Mouse (Mus musculus) CH12.LX (cell line): ENCODE measurements around the gene Myh6. TPM values are rescaled to one million over a fixed set of nuclear protein-coding genes. Genes with fewer than 3 reads are reported as not detected.
"Not testable (repeated sequence)": the region's sequence is repeated elsewhere in the genome, so short reads cannot be mapped to it uniquely, and the experiment has no call there.

Source experiments
- DNase-seq: peaks from one replicate; pipeline ENCODE4 v3.0.0-alpha.2; 2013; ENCODE audit errors: extremely low read depth
- H3K27ac ChIP-seq: 2 replicates; pipeline ENCODE4 v1.5.1; 2012; ENCODE audit warnings: low read depth, mild to moderate bottlenecking, control low read depth, moderate library complexity; ENCODE audit not compliant: insufficient read depth
- H3K27me3 ChIP-seq: replicated peaks from 2 replicates; pipeline ENCODE3; 2012; ENCODE audit warnings: inconsistent platforms
- H3K36me3 ChIP-seq, 2 experiments: replicated peaks in 1 of 2; 2 replicates each; pipeline versions ENCODE3 to v1.6.1; 2012; ENCODE audit warnings: inconsistent platforms in 1 of 2, low read length in 1 of 2, mild to moderate bottlenecking in 1 of 2, mixed read lengths in 1 of 2, moderate library complexity in 1 of 2; ENCODE audit not compliant: control insufficient read depth in 1 of 2, insufficient read depth in 1 of 2
- H3K4me1 ChIP-seq, 2 experiments: 2 replicates each; pipeline ENCODE4 v1.6.1; 2012; ENCODE audit warnings: inconsistent platforms in 1 of 2, moderate library complexity in 1 of 2; ENCODE audit not compliant: insufficient read depth in 2 of 2, control insufficient read depth in 1 of 2
- H3K4me2 ChIP-seq: 2 replicates; pipeline ENCODE4 v1.6.1; 2012; ENCODE audit warnings: low read depth, mild to moderate bottlenecking, control low read depth; ENCODE audit not compliant: poor library complexity, insufficient read depth, severe bottlenecking
- H3K4me3 ChIP-seq, 3 experiments: fragments of 150-350 bp in 1 of 3; sonication (generic) in 1 of 3; replicated peaks in 1 of 3; 2 replicates each; pipeline versions ENCODE3 to v1.5.1; 2011 to 2012; ENCODE audit warnings: low read depth in 2 of 3, low read length in 2 of 3, mild to moderate bottlenecking in 2 of 3, moderate library complexity in 2 of 3, control low read depth in 1 of 3, improper control_type of control experiment in 1 of 3, inconsistent platforms in 1 of 3, mixed read lengths in 1 of 3; ENCODE audit not compliant: poor library complexity in 1 of 3
- H3K79me2 ChIP-seq: replicated peaks from 2 replicates; pipeline ENCODE4 v1.6.1; 2012; ENCODE audit warnings: mild to moderate bottlenecking, moderate library complexity; ENCODE audit not compliant: control insufficient read depth, poor library complexity, insufficient read depth, severe bottlenecking; ENCODE audit errors: extremely low read depth
- H3K9ac ChIP-seq: 2 replicates; pipeline ENCODE4 v1.6.1; 2012; ENCODE audit warnings: low read depth, mild to moderate bottlenecking, control low read depth, moderate library complexity; ENCODE audit not compliant: insufficient read depth
- H3K9me3 ChIP-seq: replicated peaks from 2 replicates; pipeline ENCODE3; 2012; ENCODE audit warnings: low read length, inconsistent platforms, mixed read lengths
- BHLHE40 ChIP-seq: IDR thresholded peaks from 2 replicates; pipeline ENCODE4 v1.6.1; 2011; ENCODE audit warnings: mild to moderate bottlenecking, low read depth, low read length, improper control_type of control experiment
- CHD1 ChIP-seq: IDR thresholded peaks from 2 replicates; pipeline ENCODE4 v1.6.1; 2012; ENCODE audit warnings: low read depth, low read length, improper control_type of control experiment, inconsistent platforms
- CHD2 ChIP-seq: IDR thresholded peaks from 2 replicates; pipeline ENCODE4 v1.6.1; 2011; ENCODE audit warnings: low read length, improper control_type of control experiment
- CTCF ChIP-seq, 2 experiments: IDR thresholded peaks in 1 of 2; conservative IDR thresholded peaks in 1 of 2; 2 replicates each; pipeline ENCODE4 v1.5.1; 2011 to 2012; ENCODE audit warnings: low read depth in 2 of 2, low read length in 2 of 2, improper control_type of control experiment in 1 of 2, inconsistent platforms in 1 of 2, mild to moderate bottlenecking in 1 of 2, moderate library complexity in 1 of 2
- E2F4 ChIP-seq: IDR thresholded peaks from 2 replicates; pipeline ENCODE4 v1.6.1; 2011; ENCODE audit warnings: low read depth, low read length, improper control_type of control experiment; ENCODE audit not compliant: insufficient replicate concordance
- ELF1 ChIP-seq: IDR thresholded peaks from 2 replicates; pipeline ENCODE4 v1.6.1; 2014; ENCODE audit warnings: low read depth, mild to moderate bottlenecking, inconsistent platforms, low read length, improper control_type of control experiment
- IRF4 ChIP-seq: IDR thresholded peaks from 2 replicates; pipeline ENCODE4 v1.6.1; 2014; ENCODE audit warnings: low read depth, mild to moderate bottlenecking, inconsistent platforms, low read length, improper control_type of control experiment
- MXI1 ChIP-seq: IDR thresholded peaks from 2 replicates; pipeline ENCODE4 v1.6.1; 2011; ENCODE audit warnings: mild to moderate bottlenecking, low read depth, low read length, improper control_type of control experiment
- MYC ChIP-seq: IDR thresholded peaks from 2 replicates; pipeline ENCODE4 v1.6.1; 2011; ENCODE audit warnings: low read depth, mild to moderate bottlenecking, improper control_type of control experiment, low read length
- NELFE ChIP-seq: IDR thresholded peaks from 2 replicates; pipeline ENCODE4 v1.6.1; 2011; ENCODE audit warnings: low read depth, low read length, improper control_type of control experiment
- NRF1 ChIP-seq: IDR thresholded peaks from 2 replicates; pipeline ENCODE4 v1.6.1; 2014; ENCODE audit warnings: low read depth, mild to moderate bottlenecking, inconsistent platforms, low read length, improper control_type of control experiment, moderate library complexity
- POLR2A ChIP-seq: IDR thresholded peaks from 2 replicates; pipeline ENCODE4 v1.6.1; 2011; ENCODE audit warnings: low read depth, mild to moderate bottlenecking, improper control_type of control experiment, low read length
- SIN3A ChIP-seq: IDR thresholded peaks from 2 replicates; pipeline ENCODE4 v1.6.1; 2012; ENCODE audit warnings: low read length, improper control_type of control experiment, inconsistent platforms
- SMC3 ChIP-seq: IDR thresholded peaks from 2 replicates; pipeline ENCODE4 v1.6.1; 2011; ENCODE audit warnings: low read depth, low read length, improper control_type of control experiment
- UBTF ChIP-seq: IDR thresholded peaks from 2 replicates; pipeline ENCODE4 v1.6.1; 2012; ENCODE audit warnings: low read depth, mild to moderate bottlenecking, inconsistent platforms, low read length, improper control_type of control experiment, moderate library complexity
- USF1 ChIP-seq: IDR thresholded peaks from 2 replicates; pipeline ENCODE4 v1.6.1; 2014; ENCODE audit warnings: low read depth, mild to moderate bottlenecking, inconsistent platforms, low read length, improper control_type of control experiment
- USF2 ChIP-seq: conservative IDR thresholded peaks from 2 replicates; pipeline ENCODE4 v1.6.1; 2011; ENCODE audit warnings: low read depth, low read length, improper control_type of control experiment
- ZC3H11A ChIP-seq: IDR thresholded peaks from 2 replicates; pipeline ENCODE4 v1.6.1; 2012; ENCODE audit warnings: low read depth, mild to moderate bottlenecking, inconsistent platforms, low read length, improper control_type of control experiment
- ZKSCAN1 ChIP-seq: IDR thresholded peaks from 2 replicates; pipeline ENCODE4 v1.6.1; 2012; ENCODE audit warnings: low read depth, inconsistent platforms, low read length, improper control_type of control experiment, borderline replicate concordance
- ZNF384 ChIP-seq: IDR thresholded peaks from 2 replicates; pipeline ENCODE4 v1.6.1; 2012; ENCODE audit warnings: low read depth, low read length, improper control_type of control experiment, inconsistent platforms
- dilution Hi-C: fragments of 300-500 bp; cut with MboI; formaldehyde crosslinking; loops from 2 replicates; pipeline ENCODE4 v1.14.3; 2020; ENCODE audit warnings: low sequenced_read_pairs; ENCODE audit not compliant: extremely low pct_unique_long_range_greater_than_20kb, extremely low pct_ligation_motif_present
- in situ Hi-C: fragments of 300-500 bp; cut with MboI; formaldehyde crosslinking; loops from 3 replicates; pipeline ENCODE4 v1.14.3; 2019; ENCODE audit warnings: low sequenced_read_pairs, low pct_ligation_motif_present, low pct_unique_long_range_greater_than_20kb, mixed read lengths
- polyA plus RNA-seq: library from polyadenylated mRNA; unstranded; fragments of >175 nt; gene quantifications from 2 replicates; pipeline ENCODE4 v1.2.1, GENCODE M21; 2012; ENCODE audit warnings: low read depth; ENCODE audit not compliant: insufficient read length
- total RNA-seq, 2 experiments: library from RNA; depleted of rRNA; stranded (reverse); fragments of 300-350 nt in 1 of 2; fragments of >200 nt in 1 of 2; gene quantifications; 2 replicates each; pipeline ENCODE4 v1.2.3; 2012 to 2014

The Myh6 gene
- total and polyA plus RNA-seq, 3 experiments: 0.04 to 1.5 (median 0.98) TPM

DNA sequence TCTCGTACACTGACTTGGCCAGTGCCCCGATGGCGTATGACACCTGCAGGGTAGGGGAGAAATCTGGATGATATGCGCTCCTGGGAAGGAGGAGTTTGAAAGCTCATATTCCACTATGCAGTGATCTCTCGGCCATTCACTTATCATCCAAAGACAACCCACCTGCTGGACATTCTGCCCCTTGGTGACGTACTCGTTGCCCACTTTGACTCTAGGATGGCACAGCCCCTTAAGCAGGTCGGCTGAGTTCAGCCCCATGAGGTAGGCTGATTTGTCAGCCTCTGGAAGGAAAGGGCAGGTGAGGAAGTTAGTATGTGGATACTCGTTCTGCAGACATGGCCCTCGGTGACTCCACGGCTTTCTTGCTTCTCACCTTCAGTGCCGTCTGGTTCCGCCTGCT is 22.2 kb upstream of the Myh6 start:
- Histone ChIP-seq H3K9ac (no peak overlapping the region), H3K4me1 (no peaks in the 10 kb centered on the region), H3K36me3 (no peaks in the 10 kb centered on the region), H3K27me3 (peaks cover 83% of the 10 kb centered on the region), H3K4me3 (no peak overlapping the region), H3K79me2 (no peaks in the 10 kb centered on the region), H3K4me2 (no peak overlapping the region), H3K27ac (no peak overlapping the region), H3K9me3 (no peaks in the 10 kb centered on the region)
- no peak for DNase-seq
- TF ChIP-seq ZNF384 (no peak), BHLHE40 (no peak), NELFE (no peak), ZKSCAN1 (no peak), CHD2 (no peak), ZC3H11A (no peak)
- in situ Hi-C loops (no loop called here), dilution Hi-C loops (no loop called here)

DNA sequence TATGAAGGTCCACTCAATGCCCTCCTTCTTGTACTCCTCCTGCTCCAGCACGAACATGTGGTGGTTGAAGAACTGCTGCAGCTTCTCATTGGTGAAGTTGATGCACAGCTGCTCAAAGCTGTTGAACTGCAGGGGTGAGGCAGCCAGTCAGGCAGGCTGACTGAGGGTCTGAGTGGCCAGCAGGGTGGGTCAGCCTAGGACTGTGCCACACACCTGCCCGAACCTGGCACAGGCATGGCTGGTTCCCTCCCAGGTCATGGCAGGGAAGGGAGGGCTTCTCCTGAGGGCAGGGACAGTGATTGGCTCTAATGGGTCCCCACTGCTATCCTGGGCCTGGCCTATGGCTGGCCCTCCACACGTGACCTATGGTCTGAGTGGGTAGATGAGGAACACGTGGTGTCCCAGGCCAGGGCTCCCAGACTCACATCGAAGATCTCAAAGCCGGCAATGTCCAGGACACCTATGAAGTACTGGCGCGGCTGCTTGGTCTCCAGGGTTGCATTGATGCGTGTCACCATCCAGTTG is 21.7 kb upstream of the Myh6 start:
- H3K4me2 ChIP-seq, H3K9me3 ChIP-seq, H3K4me3 ChIP-seq, H3K36me3 ChIP-seq, H3K9ac ChIP-seq, H3K4me1 ChIP-seq, H3K27ac ChIP-seq, DNase-seq, dilution Hi-C loops, in situ Hi-C loops, H3K79me2 ChIP-seq: not testable (repeated sequence)
- H3K27me3 ChIP-seq: peaks cover 82% of the 10 kb centered on the region

- H3K9me3 ChIP-seq: no peaks in the 10 kb centered on the region
- no peak overlapping the region for H3K4me3 ChIP-seq
- TF ChIP-seq USF2: no peak
- no peak for TF ChIP-seq E2F4
- no peak for TF ChIP-seq CHD1
- no peak for TF ChIP-seq SIN3A
- TF ChIP-seq NRF1: no peak
- TF ChIP-seq POLR2A: no peak
- no peak for TF ChIP-seq MYC
- TF ChIP-seq CTCF (conservative IDR thresholded peaks at IDR 0.05 in 1 of 2, IDR thresholded peaks at IDR 0.05 in 1 of 2; ENCODE audit: low read depth in 2 of 2, low read length in 2 of 2): no peak
- TF ChIP-seq IRF4: no peak
- no peak for TF ChIP-seq ELF1
- no peak for TF ChIP-seq UBTF
- TF ChIP-seq MXI1: no peak
- TF ChIP-seq USF1: no peak
- TF ChIP-seq CHD2: no peak
- TF ChIP-seq SMC3: no peak
- TF ChIP-seq ZC3H11A: no peak
- TF ChIP-seq, all 38 proteins: peak for 0
- DNase-seq: no peak
- peaks cover 53% of the 10 kb centered on the region for H3K27me3 ChIP-seq
- H3K9ac ChIP-seq: no peak overlapping the region
- in situ Hi-C loops: no loop called here
- H3K36me3 ChIP-seq: no peaks in the 10 kb centered on the region
- dilution Hi-C loops: no loop called here
- no peaks in the 10 kb centered on the region for H3K79me2 ChIP-seq
- H3K4me1 ChIP-seq: no peaks in the 10 kb centered on the region
- no peak overlapping the region for H3K27ac ChIP-seq
- H3K4me2 ChIP-seq: no peak overlapping the region
These were observed 15.2 kb upstream of the Myh6 start for GRCm38 (mm10) chr14:54981934-54982333.
